Mouse (Mus musculus) brain, embryonic 14.5 days (tissue): ENCODE data around the gene Gpsm3. TPM values are rescaled to one million over a fixed set of nuclear protein-coding genes. Genes with fewer than 3 reads are reported as not detected.
A peak's percentile ranks its signal among the peaks of the same experiment; 100 is the strongest.

ENCODE experiments used
- DNase-seq: peaks from one replicate; pipeline ENCODE4 v3.0.0-alpha.2; 2011; ENCODE audit warnings: low read depth
- CTCF ChIP-seq: fragments of 200-500 bp; IDR thresholded peaks from 2 replicates; pipeline ENCODE4 v1.5.1; 2012; ENCODE audit warnings: inconsistent platforms, mild to moderate bottlenecking, moderate library complexity, borderline replicate concordance; ENCODE audit not compliant: insufficient read depth, insufficient read length; ENCODE audit errors: extremely low read depth
- POLR2A ChIP-seq: fragments of 200-500 bp; IDR thresholded peaks from 2 replicates; pipeline ENCODE4 v1.6.1; 2012; ENCODE audit warnings: mild to moderate bottlenecking, inconsistent platforms, borderline replicate concordance; ENCODE audit not compliant: poor library complexity, insufficient read depth, insufficient read length, severe bottlenecking; ENCODE audit errors: extremely low read depth
- polyA plus RNA-seq: library from polyadenylated mRNA; depleted of rRNA; stranded (reverse); fragments of >200 nt; gene quantifications from 2 replicates; pipeline ENCODE4 v1.2.3, GENCODE M21; 2012

Gpsm3 gene
- polyA plus RNA-seq, 1 experiment = 3.0 TPM

- no peak for TF ChIP-seq POLR2A
- TF ChIP-seq CTCF = no peak
- no peak for DNase-seq
Observed at GRCm38 (mm10) chr17:34613830-34614229, 24.2 kb downstream of the Gpsm3 start.

DNA sequence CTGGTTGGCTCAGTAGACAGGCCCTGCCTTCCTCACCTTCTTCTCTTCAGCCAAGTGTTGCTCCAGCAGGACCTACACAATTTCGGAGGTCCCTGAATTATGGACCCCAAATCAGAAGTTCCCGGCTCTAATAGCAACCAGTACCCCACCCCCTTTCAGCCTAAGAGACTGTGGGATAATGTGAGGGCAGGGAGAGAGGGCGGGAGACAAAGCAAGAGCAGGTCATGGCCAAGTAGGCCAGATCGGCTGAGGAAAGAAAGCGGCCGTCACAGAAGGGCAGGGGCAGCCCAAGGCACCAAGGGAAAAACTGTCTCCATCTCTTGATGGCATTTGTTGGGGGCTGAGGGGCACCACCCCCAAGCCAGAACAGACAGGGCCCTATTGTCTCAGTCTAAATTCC is 26.3 kb downstream of the Gpsm3 start, which contains the start of gene Egfl8:
Gene Egfl8 (minus strand): TSS at position 101 of the 400 bp plus-strand sequence.
- TF ChIP-seq CTCF (no peak), POLR2A (no peak)
- no peak for DNase-seq

DNA sequence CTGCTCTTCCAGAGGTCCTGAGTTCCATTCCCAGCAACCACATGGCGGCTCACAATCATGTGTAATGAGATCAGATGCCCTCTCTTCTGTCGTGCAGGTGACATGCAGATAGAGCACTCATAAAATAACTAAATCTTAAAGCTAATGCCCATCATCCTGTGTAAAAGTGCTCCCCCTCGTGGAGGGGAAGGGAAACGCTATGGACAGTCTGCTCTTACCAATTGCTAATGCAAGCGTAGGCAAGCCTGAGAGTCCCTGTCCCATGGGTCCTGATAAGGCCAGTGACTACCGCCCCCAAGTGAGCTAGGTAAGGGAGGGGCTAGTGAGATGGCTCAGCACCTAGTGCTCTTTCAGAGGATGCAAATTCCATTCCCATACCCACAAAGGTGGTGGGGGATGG is 29.4 kb downstream of the Gpsm3 start:
- TF ChIP-seq CTCF (peak; percentile 71; the same call in 1 of the 2 replicates), POLR2A (no peak)
- peak; percentile 65 for DNase-seq

- DNase-seq = no peak
- no peak for TF ChIP-seq CTCF
- TF ChIP-seq POLR2A = no peak
Observed at GRCm38 (mm10) chr17:34621006-34621405, 31.4 kb downstream of the Gpsm3 start.

GRCm38 (mm10) chr17:34623161-34623560 is 33.6 kb downstream of the Gpsm3 start:
- TF ChIP-seq POLR2A (no peak), CTCF (no peak)
- no peak for DNase-seq

- DNase-seq = no peak
- TF ChIP-seq CTCF (no peak), POLR2A (no peak)
Observed at GRCm38 (mm10) chr17:34624981-34625380, 35.4 kb downstream of the Gpsm3 start.

- no peak for DNase-seq
- TF ChIP-seq POLR2A (no peak), CTCF (no peak)
Observed at GRCm38 (mm10) chr17:34626062-34626772, 36.6 kb downstream of the Gpsm3 start.

- TF ChIP-seq POLR2A = no peak
- peak; percentile 59; the same call in 1 of the 2 replicates for TF ChIP-seq CTCF
- peak; percentile 80 for DNase-seq
Observed at GRCm38 (mm10) chr17:34626773-34627092, 37.1 kb downstream of the Gpsm3 start.

DNA sequence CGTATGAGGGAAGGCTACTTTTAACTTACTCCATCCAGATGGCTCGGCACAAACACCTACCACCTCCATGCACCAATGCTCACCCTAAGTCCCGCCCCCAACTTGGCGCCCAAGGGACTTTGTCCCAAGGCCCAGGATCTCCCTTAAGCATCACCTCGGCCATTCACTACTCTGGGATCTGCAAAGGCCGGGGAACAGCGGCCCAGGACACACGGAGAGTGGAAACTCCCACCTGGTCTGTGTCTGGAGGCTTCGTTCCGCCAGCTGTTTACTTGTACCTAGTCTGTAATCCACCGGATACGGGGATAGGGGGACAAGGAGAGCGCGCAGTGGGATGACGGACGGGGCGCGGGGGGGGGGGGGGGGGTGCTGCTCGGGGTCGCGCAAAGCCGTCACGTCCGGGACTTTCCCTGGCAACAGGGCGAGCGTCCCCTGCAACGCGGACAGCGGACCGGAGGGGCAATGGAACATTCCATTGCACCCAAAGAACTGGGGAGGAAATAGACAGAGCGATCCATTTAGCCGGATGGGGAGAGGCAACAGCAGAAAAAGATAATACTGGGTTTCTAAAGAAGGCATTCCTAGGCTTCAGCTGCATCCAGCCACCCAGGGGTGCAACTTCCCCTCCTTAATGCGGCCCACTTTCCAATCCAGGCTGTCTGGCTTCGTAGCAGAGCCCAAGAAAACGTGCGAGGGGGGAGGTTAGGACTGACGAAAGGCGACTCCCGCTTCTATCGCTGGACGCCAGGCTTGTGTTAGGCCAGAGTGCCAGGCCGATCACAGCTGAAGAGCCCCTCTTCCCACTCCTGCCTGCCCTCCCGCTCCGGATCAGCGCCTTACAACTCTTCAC is 37.7 kb downstream of the Gpsm3 start:
- DNase-seq = peak; percentile 97
- TF ChIP-seq CTCF (no peak), POLR2A (no peak)

DNA sequence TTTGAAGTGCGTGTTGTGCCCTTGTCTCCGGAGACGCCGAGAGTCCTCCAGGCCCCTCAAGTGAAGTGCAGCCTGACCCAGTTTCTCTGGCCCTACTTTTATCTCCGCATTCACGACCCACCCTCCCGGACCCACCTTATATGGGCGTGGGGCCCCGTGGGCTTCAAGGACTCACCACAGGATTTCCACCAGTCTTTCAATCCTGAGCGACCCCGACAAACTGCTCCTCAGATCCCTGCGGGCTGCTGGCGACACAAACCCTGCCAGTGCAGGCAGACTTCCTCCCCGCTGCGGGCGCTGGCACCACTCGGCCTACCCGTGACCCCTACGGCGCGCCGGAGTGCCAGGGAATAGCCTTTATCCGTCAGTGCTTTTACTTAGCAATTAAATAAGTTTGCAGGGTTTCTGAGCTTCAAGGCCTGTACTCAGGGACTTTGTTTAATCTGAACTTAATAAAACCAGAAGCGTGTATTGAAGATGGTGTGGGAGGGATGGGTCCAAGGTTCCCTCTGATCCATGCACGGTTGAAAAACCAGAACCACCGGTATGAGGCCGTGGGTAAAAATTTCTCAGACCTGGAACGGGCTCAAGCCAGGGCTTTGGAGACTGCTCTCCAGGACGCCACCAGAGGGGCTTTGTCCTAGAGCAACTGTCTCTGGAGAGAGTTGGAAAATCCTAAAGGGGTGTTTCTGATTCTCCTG is 38.5 kb downstream of the Gpsm3 start, which contains the start of gene Ppt2:
Gene Ppt2 (minus strand): TSS at position 568 of the 701 bp plus-strand sequence.
- DNase-seq = no peak
- TF ChIP-seq CTCF (no peak), POLR2A (no peak)

DNA sequence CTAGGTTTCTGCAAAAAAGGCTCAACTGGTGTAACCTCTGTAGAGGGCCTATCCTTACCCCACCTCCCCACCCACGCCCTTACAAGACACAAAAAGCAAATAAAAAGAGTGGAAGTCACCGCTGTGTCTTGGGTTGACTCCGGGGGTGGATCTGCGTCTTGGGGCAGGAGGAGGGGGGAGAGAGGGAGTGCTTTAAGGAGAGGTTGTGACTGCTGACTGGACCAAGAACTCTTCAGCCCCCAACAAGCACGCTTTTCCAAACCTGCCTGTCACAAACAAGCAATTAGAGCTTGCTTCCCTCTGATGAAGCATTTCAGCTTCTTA is 39.0 kb downstream of the Gpsm3 start:
- no peak for DNase-seq
- TF ChIP-seq CTCF (no peak), POLR2A (no peak)

GRCm38 (mm10) chr17:34629221-34629751 is 39.7 kb downstream of the Gpsm3 start, which contains the start of gene Prrt1:
Prrt1 (plus strand) TSS chr17:34629533.
- no peak for TF ChIP-seq CTCF
- TF ChIP-seq POLR2A = no peak
- peak; percentile 92 for DNase-seq
